ENCODE assay signal across 14 mouse cellular contexts in the genomic region with DNA sequence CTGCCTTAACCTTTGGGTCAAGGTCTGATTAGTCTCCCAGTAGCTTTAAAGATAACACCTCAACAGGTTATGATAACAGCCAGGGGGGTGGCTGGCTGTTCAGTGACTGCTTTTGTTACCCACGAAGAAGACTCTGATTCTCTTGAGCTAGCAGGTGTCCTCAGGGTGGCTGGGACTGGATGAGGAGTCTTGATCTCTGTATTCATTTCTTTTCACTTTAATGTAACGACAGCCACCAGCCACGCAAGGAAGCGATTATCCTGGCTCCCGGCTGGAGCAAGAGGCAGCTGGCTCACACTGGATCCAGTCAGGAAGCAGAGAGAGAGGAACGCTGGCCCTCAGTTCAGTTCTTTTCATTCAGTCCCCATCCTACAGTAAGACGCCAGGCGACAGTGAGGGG. TPM values are rescaled to one million over a fixed set of nuclear protein-coding genes. Genes with fewer than 3 reads are reported as not detected.
DNase-seq lines count a peak whose midpoint lies in the region; ATAC-seq and TF ChIP-seq lines count a peak whose summit lies in the region.
"Had no signal": no experiment of that assay in that cellular context is flagged by ENCODE, and none has a peak within 500 bp of the region (broad histone marks: within the 10 kb centered on the region; RNA-seq: fewer than 3 reads in every experiment).

No protein-coding gene starts in this region.

- 0 out of 2 replicates have a peak overlapping the region, but pooled peaks have one; percentile 87 for H3K27ac ChIP-seq in hindbrain, embryonic 10.5 days
- no peak overlapping the region for H3K27ac ChIP-seq in hindbrain, postnatal 0 days
- H3K27ac ChIP-seq in liver, embryonic 13.5 days = peak overlapping the region; percentile 69
- H3K27ac ChIP-seq: limb, embryonic 13.5 days had no signal

- no peak for DNase-seq in hindbrain, embryonic 10.5 days (ENCODE audit: low spot score)
- DNase-seq in hindbrain, postnatal 0 days (ENCODE audit: low spot score) = no peak
- DNase-seq in ES-CJ7 (ENCODE audit: low read depth, low spot score) = peak; percentile 93
- DNase-seq in ZHBTc4 (ENCODE audit: low read depth, low spot score) = peak; percentile 97
- no peak for DNase-seq in liver, embryonic 13.5 days
- no peak for DNase-seq in testis, postnatal 10 days (ENCODE audit: low spot score)
- no peak for DNase-seq in thymus, postnatal 0 days (ENCODE audit: low spot score)
- DNase-seq: adrenal gland, adult 8-10 months; cerebellum, adult 11 months; embryo, embryonic 11 days; gastrocnemius, postnatal 14 days; right cerebral cortex, postnatal 14 days had no signal

- no peaks in the 10 kb centered on the region for H3K9me3 ChIP-seq in hindbrain, embryonic 10.5 days
- H3K9me3 ChIP-seq in hindbrain, postnatal 0 days (ENCODE audit: low read length) = no peaks in the 10 kb centered on the region
- H3K9me3 ChIP-seq in liver, embryonic 13.5 days (replicated peaks) = no peaks in the 10 kb centered on the region
- H3K9me3 ChIP-seq: limb, embryonic 13.5 days; megakaryocyte, embryonic 14.5 days had no signal

- no peak overlapping the region for H3K9ac ChIP-seq in hindbrain, postnatal 0 days (replicated peaks; ENCODE audit: low read length)
- H3K9ac ChIP-seq in liver, embryonic 13.5 days = no peak overlapping the region

- H3K4me1 ChIP-seq in hindbrain, embryonic 10.5 days (replicated peaks) = peaks cover 50% of the 10 kb centered on the region
- H3K4me1 ChIP-seq in hindbrain, postnatal 0 days (ENCODE audit: insufficient read depth, low read length) = peaks cover 9% of the 10 kb centered on the region
- peaks cover 64% of the 10 kb centered on the region for H3K4me1 ChIP-seq in liver, embryonic 13.5 days (replicated peaks)

- ATAC-seq in hindbrain, postnatal 0 days = no peak
- no peak for ATAC-seq in liver, embryonic 13.5 days (ENCODE audit: low read depth)

- no peaks in the 10 kb centered on the region; the same call in 1 of the 2 replicates for H3K27me3 ChIP-seq in hindbrain, embryonic 10.5 days (ENCODE audit: insufficient read depth, poor library complexity, severe bottlenecking)
- H3K27me3 ChIP-seq in hindbrain, postnatal 0 days (ENCODE audit: insufficient read depth, low read length) = no peaks in the 10 kb centered on the region
- peaks cover 8% of the 10 kb centered on the region; the same call in 1 of the 2 replicates for H3K27me3 ChIP-seq in liver, embryonic 13.5 days
- H3K27me3 ChIP-seq: limb, embryonic 13.5 days had no signal

- no peak overlapping the region for H3K4me2 ChIP-seq in hindbrain, postnatal 0 days (ENCODE audit: low read depth, low read length)
- peak overlapping the region; percentile 82; the same call in 1 of the 2 replicates for H3K4me2 ChIP-seq in liver, embryonic 13.5 days

- H3K36me3 ChIP-seq in hindbrain, embryonic 10.5 days = no peaks in the 10 kb centered on the region
- H3K36me3 ChIP-seq in hindbrain, postnatal 0 days (ENCODE audit: insufficient read depth, low read length) = no peaks in the 10 kb centered on the region
- H3K36me3 ChIP-seq in liver, embryonic 13.5 days = no peaks in the 10 kb centered on the region
- H3K36me3 ChIP-seq: limb, embryonic 13.5 days had no signal

- 57% methylated on average over 8 of the region's 8 CpGs for WGBS in hindbrain, embryonic 10.5 days
- WGBS in hindbrain, postnatal 0 days = 55% methylated on average over 8 of the region's 8 CpGs
- WGBS in liver, embryonic 13.5 days (ENCODE audit: insufficient replicate concordance) = 58% methylated on average over 8 of the region's 8 CpGs

- no peak for TF ChIP-seq CTCF in hindbrain, postnatal 0 days (IDR thresholded peaks at IDR 0.05; ENCODE audit: low read depth)

- H3K4me3 ChIP-seq in hindbrain, embryonic 10.5 days = no peak overlapping the region
- H3K4me3 ChIP-seq in hindbrain, postnatal 0 days (ENCODE audit: low read length) = no peak overlapping the region
- no peak overlapping the region for H3K4me3 ChIP-seq in liver, embryonic 13.5 days (replicated peaks)

RNA-seq across cellular contexts. Expression of gene Slc12a9, which starts 3.8 kb away (rescaled TPM):
- polyA plus RNA-seq in hindbrain, embryonic 10.5 days (2016; fragmentation: Nextera tagmentation; extraction: Ambion mirVana) = 14.2 and 17.2 TPM in 2 replicates
- 32.6 and 41.3 TPM in 2 replicates for total RNA-seq in hindbrain, postnatal 0 days (2014; rRNA removed)
- polyA plus RNA-seq in hindbrain, postnatal 0 days (2015; fragmentation: Nextera tagmentation; extraction: Ambion mirVana) = 27.3 and 27.6 TPM in 2 replicates
- 2.8 and 3.2 TPM in 2 replicates for polyA plus RNA-seq in liver, embryonic 13.5 days (2015; fragmentation: Nextera tagmentation; extraction: Ambion mirVana)
- 7.0 and 9.5 TPM in 2 replicates for polyA plus RNA-seq in thymus, postnatal 0 days (2015; fragmentation: Nextera tagmentation; extraction: Ambion mirVana)

RNA-seq across cellular contexts. Expression of gene Ephb4, which starts 12.7 kb away (rescaled TPM):
- 29.7 and 31.4 TPM in 2 replicates for polyA plus RNA-seq in hindbrain, embryonic 10.5 days (2016; fragmentation: Nextera tagmentation; extraction: Ambion mirVana)
- total RNA-seq in hindbrain, postnatal 0 days (2014; rRNA removed) = 18.3 and 18.9 TPM in 2 replicates
- 4.8 and 5.5 TPM in 2 replicates for polyA plus RNA-seq in hindbrain, postnatal 0 days (2015; fragmentation: Nextera tagmentation; extraction: Ambion mirVana)
- polyA plus RNA-seq in liver, embryonic 13.5 days (2015; fragmentation: Nextera tagmentation; extraction: Ambion mirVana) = 5.6 and 8.1 TPM in 2 replicates
- polyA plus RNA-seq in thymus, postnatal 0 days (2015; fragmentation: Nextera tagmentation; extraction: Ambion mirVana) = 6.6 and 8.0 TPM in 2 replicates

RNA-seq across cellular contexts. Expression of gene Trip6, which starts 23.0 kb away (rescaled TPM):
- polyA plus RNA-seq in hindbrain, embryonic 10.5 days (2016; fragmentation: Nextera tagmentation; extraction: Ambion mirVana) = 53.9 and 57.2 TPM in 2 replicates
- 14.3 and 15.0 TPM in 2 replicates for total RNA-seq in hindbrain, postnatal 0 days (2014; rRNA removed)
- polyA plus RNA-seq in hindbrain, postnatal 0 days (2015; fragmentation: Nextera tagmentation; extraction: Ambion mirVana) = 13.9 and 15.5 TPM in 2 replicates
- 10.1 and 10.6 TPM in 2 replicates for polyA plus RNA-seq in liver, embryonic 13.5 days (2015; fragmentation: Nextera tagmentation; extraction: Ambion mirVana)
- polyA plus RNA-seq in thymus, postnatal 0 days (2015; fragmentation: Nextera tagmentation; extraction: Ambion mirVana) = 17.1 and 17.4 TPM in 2 replicates

RNA-seq across cellular contexts. Expression of gene Srrt, which starts 29.7 kb away (rescaled TPM):
- 175 and 186 TPM in 2 replicates for polyA plus RNA-seq in hindbrain, embryonic 10.5 days (2016; fragmentation: Nextera tagmentation; extraction: Ambion mirVana)
- total RNA-seq in hindbrain, postnatal 0 days (2014; rRNA removed) = 82.9 and 98.9 TPM in 2 replicates
- 55.5 and 57.0 TPM in 2 replicates for polyA plus RNA-seq in hindbrain, postnatal 0 days (2015; fragmentation: Nextera tagmentation; extraction: Ambion mirVana)
- polyA plus RNA-seq in liver, embryonic 13.5 days (2015; fragmentation: Nextera tagmentation; extraction: Ambion mirVana) = 86.7 and 102 TPM in 2 replicates
- 114 and 118 TPM in 2 replicates for polyA plus RNA-seq in thymus, postnatal 0 days (2015; fragmentation: Nextera tagmentation; extraction: Ambion mirVana)

RNA-seq across cellular contexts. Expression of gene Ufsp1, which starts 42.8 kb away (rescaled TPM):
- 10.6 and 12.2 TPM in 2 replicates for polyA plus RNA-seq in hindbrain, embryonic 10.5 days (2016; fragmentation: Nextera tagmentation; extraction: Ambion mirVana)
- 35.5 TPM in 2 replicates for total RNA-seq in hindbrain, postnatal 0 days (2014; rRNA removed)
- 32.1 and 33.3 TPM in 2 replicates for polyA plus RNA-seq in hindbrain, postnatal 0 days (2015; fragmentation: Nextera tagmentation; extraction: Ambion mirVana)
- polyA plus RNA-seq in liver, embryonic 13.5 days (2015; fragmentation: Nextera tagmentation; extraction: Ambion mirVana) = 8.4 TPM in 2 replicates
- 16.6 and 21.0 TPM in 2 replicates for polyA plus RNA-seq in thymus, postnatal 0 days (2015; fragmentation: Nextera tagmentation; extraction: Ambion mirVana)

Comparison
In these comparisons a context has a peak if more than half of its experiments do, and no peak if none do; other contexts are left out.
1. DNase-seq: peak in ES-CJ7 (single experiment) and ZHBTc4 (single experiment); none in hindbrain, embryonic 10.5 days (single experiment), hindbrain, postnatal 0 days (single experiment), liver, embryonic 13.5 days (single experiment), testis, postnatal 10 days (single experiment) and thymus, postnatal 0 days (single experiment).